ENCODE assay signal across 20 mouse cellular contexts in genomic region chr14:34562393-34562792, GRCm38 (mm10). TPM values are rescaled to one million over a fixed set of nuclear protein-coding genes. Genes with fewer than 3 reads are reported as not detected.
DNase-seq lines count a peak whose midpoint lies in the region; ATAC-seq and TF ChIP-seq lines count a peak whose summit lies in the region.
"Had no signal": no experiment of that assay in that cellular context is flagged by ENCODE, and none has a peak within 500 bp of the region (broad histone marks: within the 10 kb centered on the region; RNA-seq: fewer than 3 reads in every experiment).

No protein-coding gene starts in this region.

- no peak overlapping the region for H3K4me2 ChIP-seq in intestine, postnatal 0 days (replicated peaks; ENCODE audit: low read depth)
- H3K4me2 ChIP-seq in intestine, embryonic 16.5 days (ENCODE audit: low read depth, low read length): no peak overlapping the region
- H3K4me2 ChIP-seq in limb, embryonic 13.5 days (replicated peaks): no peak overlapping the region
- H3K4me2 ChIP-seq: embryonic facial prominence, embryonic 13.5 days; forebrain, embryonic 12.5 days; intestine, embryonic 15.5 days had no signal

- TF ChIP-seq CTCF in gastrocnemius, adult 2 months (IDR thresholded peaks at IDR 0.05): peak; percentile 24
- peak; percentile 46 for TF ChIP-seq CTCF in intestine, postnatal 0 days (IDR thresholded peaks at IDR 0.05; ENCODE audit: low read depth)

- H3K9ac ChIP-seq in intestine, postnatal 0 days (ENCODE audit: low read depth, low read length): no peak overlapping the region
- H3K9ac ChIP-seq in intestine, embryonic 16.5 days (ENCODE audit: low read depth, low read length): no peak overlapping the region
- H3K9ac ChIP-seq in limb, embryonic 13.5 days: no peak overlapping the region
- H3K9ac ChIP-seq: embryonic facial prominence, embryonic 13.5 days; forebrain, embryonic 12.5 days; intestine, embryonic 15.5 days had no signal

- no peaks in the 10 kb centered on the region for H3K27me3 ChIP-seq in intestine, postnatal 0 days (replicated peaks; ENCODE audit: control insufficient read depth, insufficient read depth, low read length)
- H3K27me3 ChIP-seq in intestine, embryonic 16.5 days (replicated peaks; ENCODE audit: control insufficient read depth, insufficient read depth, low read length): no peaks in the 10 kb centered on the region
- no peaks in the 10 kb centered on the region for H3K27me3 ChIP-seq in limb, embryonic 13.5 days
- H3K27me3 ChIP-seq: forebrain, embryonic 12.5 days; intestine, embryonic 15.5 days had no signal

- no peaks in the 10 kb centered on the region for H3K9me3 ChIP-seq in intestine, postnatal 0 days (ENCODE audit: control insufficient read depth)
- H3K9me3 ChIP-seq in intestine, embryonic 16.5 days (ENCODE audit: control insufficient read depth, low read length): no peaks in the 10 kb centered on the region
- no peaks in the 10 kb centered on the region for H3K9me3 ChIP-seq in limb, embryonic 13.5 days
- H3K9me3 ChIP-seq: embryonic facial prominence, embryonic 13.5 days; forebrain, embryonic 12.5 days; intestine, embryonic 15.5 days; midbrain, embryonic 10.5 days had no signal

- H3K4me1 ChIP-seq in intestine, postnatal 0 days (replicated peaks; ENCODE audit: control insufficient read depth, insufficient read depth, low read length): no peaks in the 10 kb centered on the region
- peaks cover 5% of the 10 kb centered on the region for H3K4me1 ChIP-seq in intestine, embryonic 16.5 days (ENCODE audit: control insufficient read depth, insufficient read depth, low read length)
- peaks cover 76% of the 10 kb centered on the region for H3K4me1 ChIP-seq in limb, embryonic 13.5 days
- H3K4me1 ChIP-seq: forebrain, embryonic 12.5 days; midbrain, embryonic 10.5 days had no signal

- intact Hi-C loops in gastrocnemius, adult 2 months (cut with DNase I): no loop called here
- intact Hi-C loops in left cerebral cortex, postnatal 10 days (cut with DNase I): loop anchor here (10.0 kb wide), 1 partner anchor 478 kb away; the partner anchor contains the start of gene Anxa8

- H3K27ac ChIP-seq in gastrocnemius, adult 2 months: peak overlapping the region; percentile 41
- no peak overlapping the region for H3K27ac ChIP-seq in intestine, postnatal 0 days (ENCODE audit: low read depth, low read length)
- no peak overlapping the region for H3K27ac ChIP-seq in intestine, embryonic 16.5 days (ENCODE audit: low read length)
- no peak overlapping the region; the same call in 1 of the 2 replicates for H3K27ac ChIP-seq in limb, embryonic 13.5 days
- H3K27ac ChIP-seq: embryonic facial prominence, embryonic 13.5 days; forebrain, embryonic 12.5 days; intestine, embryonic 15.5 days; midbrain, embryonic 10.5 days had no signal

- no peak for ATAC-seq in intestine, postnatal 0 days
- ATAC-seq in intestine, embryonic 16.5 days: no peak
- ATAC-seq in limb, embryonic 13.5 days (ENCODE audit: low FRiP score, low read depth): peak; percentile 31; the same call in 1 of the 2 replicates
- ATAC-seq in megakaryocyte, adult 5-6 weeks (ENCODE audit: poor library complexity, severe bottlenecking): no peak
- ATAC-seq: intestine, embryonic 15.5 days had no signal

- H3K4me3 ChIP-seq in gastrocnemius, adult 2 months: no peak overlapping the region
- H3K4me3 ChIP-seq in intestine, postnatal 0 days (ENCODE audit: low read depth, low read length): no peak overlapping the region
- no peak overlapping the region for H3K4me3 ChIP-seq in intestine, embryonic 16.5 days (ENCODE audit: low read length)
- H3K4me3 ChIP-seq in limb, embryonic 13.5 days: no peak overlapping the region
- H3K4me3 ChIP-seq: embryonic facial prominence, embryonic 13.5 days; forebrain, embryonic 12.5 days; intestine, embryonic 15.5 days; midbrain, embryonic 10.5 days had no signal

- DNase-seq in gastrocnemius, adult 2 months: no peak
- no peak for DNase-seq in gastrocnemius, adult 8-10 months (ENCODE audit: low spot score in 2 of 2)
- DNase-seq in adipocyte (ENCODE audit: low spot score): peak; percentile 45
- DNase-seq in left cerebral cortex, postnatal 10 days (ENCODE audit: extremely low spot score in 1 of 2, low spot score in 2 of 2): no peak
- DNase-seq: adrenal gland, postnatal 14 days; cerebellum, postnatal 25 days; kidney, postnatal 25 days; lung, postnatal 10 days; thymus, adult 18-20 months had no signal

- H3K36me3 ChIP-seq in intestine, postnatal 0 days (ENCODE audit: control insufficient read depth, insufficient read depth): peaks cover 7% of the 10 kb centered on the region; the same call in 1 of the 2 replicates
- H3K36me3 ChIP-seq in intestine, embryonic 16.5 days (ENCODE audit: control insufficient read depth, insufficient read depth, low read length): no peaks in the 10 kb centered on the region
- H3K36me3 ChIP-seq in limb, embryonic 13.5 days: no peaks in the 10 kb centered on the region
- H3K36me3 ChIP-seq: embryonic facial prominence, embryonic 13.5 days; forebrain, embryonic 12.5 days; intestine, embryonic 15.5 days; midbrain, embryonic 10.5 days had no signal

- 17% methylated on average over 2 of the region's 2 CpGs for WGBS in intestine, postnatal 0 days
- WGBS in intestine, embryonic 16.5 days: 15% methylated on average over 2 of the region's 2 CpGs
- 5% methylated on average over 2 of the region's 2 CpGs for WGBS in limb, embryonic 13.5 days

RNA-seq across cellular contexts. Expression of gene Ldb3, which starts 26.1 kb away (rescaled TPM):
- total RNA-seq in gastrocnemius, adult 2 months (2021): 1,000 to 10,000 TPM; 1,886 to 2,548 TPM
- 1,000 to 10,000 TPM; 1,553 to 2,052 (median 1,838) TPM for total RNA-seq in gastrocnemius, adult 8-10 months (2022)
- 15.2 and 16.2 TPM in 2 replicates for polyA plus RNA-seq in intestine, postnatal 0 days (2015; fragmentation: Nextera tagmentation; extraction: Ambion mirVana)
- 12.8 and 15.7 TPM in 2 replicates for polyA plus RNA-seq in intestine, embryonic 16.5 days (2015; fragmentation: Nextera tagmentation; extraction: Ambion mirVana)
- 8.8 and 9.8 TPM in 2 replicates for polyA plus RNA-seq in limb, embryonic 13.5 days (2015; fragmentation: Nextera tagmentation; extraction: Ambion mirVana)
- total RNA-seq in megakaryocyte, adult 5-6 weeks (2015): not detected in 2 replicates
- total RNA-seq in megakaryocyte, adult 5-6 weeks (2017): not detected in 2 replicates
- total RNA-seq in left cerebral cortex, postnatal 10 days (2021): 1 to 10 TPM; 1.5 to 2.0 TPM

RNA-seq across cellular contexts. Expression of gene Opn4, which starts 37.5 kb away (rescaled TPM):
- total RNA-seq in gastrocnemius, adult 2 months (2021): not detected
- total RNA-seq in gastrocnemius, adult 8-10 months (2022): not detected
- 0.26 and 0.69 TPM in 2 replicates for polyA plus RNA-seq in intestine, postnatal 0 days (2015; fragmentation: Nextera tagmentation; extraction: Ambion mirVana)
- polyA plus RNA-seq in intestine, embryonic 16.5 days (2015; fragmentation: Nextera tagmentation; extraction: Ambion mirVana): 0.34 TPM in 1 of 2 replicates, not detected in the other
- polyA plus RNA-seq in limb, embryonic 13.5 days (2015; fragmentation: Nextera tagmentation; extraction: Ambion mirVana): 0.42 TPM in 1 of 2 replicates, not detected in the other
- not detected in 2 replicates for total RNA-seq in megakaryocyte, adult 5-6 weeks (2015)
- not detected in 2 replicates for total RNA-seq in megakaryocyte, adult 5-6 weeks (2017)
- not detected for total RNA-seq in left cerebral cortex, postnatal 10 days (2021)
- total RNA-seq: adrenal gland, postnatal 14 days; layer of hippocampus, postnatal 14 days; liver, adult 2 months had no signal
- polyA plus RNA-seq: embryonic facial prominence, embryonic 13.5 days; intestine, embryonic 15.5 days; liver, adult 2 months had no signal

RNA-seq across cellular contexts. Expression of gene 9230112D13Rik, which starts 39.8 kb away (rescaled TPM):
- not detected for total RNA-seq in gastrocnemius, adult 2 months (2021)
- total RNA-seq in gastrocnemius, adult 8-10 months (2022): not detected
- polyA plus RNA-seq in intestine, postnatal 0 days (2015; fragmentation: Nextera tagmentation; extraction: Ambion mirVana): not detected in 2 replicates
- not detected in 2 replicates for polyA plus RNA-seq in intestine, embryonic 16.5 days (2015; fragmentation: Nextera tagmentation; extraction: Ambion mirVana)
- not detected in 2 replicates for polyA plus RNA-seq in limb, embryonic 13.5 days (2015; fragmentation: Nextera tagmentation; extraction: Ambion mirVana)
- not detected in 2 replicates for total RNA-seq in megakaryocyte, adult 5-6 weeks (2015)
- total RNA-seq in megakaryocyte, adult 5-6 weeks (2017): not detected in 2 replicates
- not detected for total RNA-seq in left cerebral cortex, postnatal 10 days (2021)
- total RNA-seq: adrenal gland, postnatal 14 days; layer of hippocampus, postnatal 14 days; liver, adult 2 months had no signal
- polyA plus RNA-seq: embryonic facial prominence, embryonic 13.5 days; forebrain, embryonic 12.5 days; heart, embryonic 14.5 days; intestine, embryonic 15.5 days; liver, adult 2 months; midbrain, embryonic 10.5 days had no signal

RNA-seq across cellular contexts. Expression of gene Bmpr1a, which starts 59.3 kb away (rescaled TPM):
- 10 to 100 TPM; 49.4 to 54.1 TPM for total RNA-seq in gastrocnemius, adult 2 months (2021)
- 10 to 100 TPM; 42.9 to 52.0 (median 48.1) TPM for total RNA-seq in gastrocnemius, adult 8-10 months (2022)
- 18.8 and 19.3 TPM in 2 replicates for polyA plus RNA-seq in intestine, postnatal 0 days (2015; fragmentation: Nextera tagmentation; extraction: Ambion mirVana)
- 11.0 and 15.6 TPM in 2 replicates for polyA plus RNA-seq in intestine, embryonic 16.5 days (2015; fragmentation: Nextera tagmentation; extraction: Ambion mirVana)
- 63.1 and 71.3 TPM in 2 replicates for polyA plus RNA-seq in limb, embryonic 13.5 days (2015; fragmentation: Nextera tagmentation; extraction: Ambion mirVana)
- total RNA-seq in megakaryocyte, adult 5-6 weeks (2015): 2.5 and 3.2 TPM in 2 replicates
- 2.3 and 2.6 TPM in 2 replicates for total RNA-seq in megakaryocyte, adult 5-6 weeks (2017)
- 10 to 100 TPM; 34.7 to 37.3 TPM for total RNA-seq in left cerebral cortex, postnatal 10 days (2021)

Comparison
In these comparisons a context has a peak if more than half of its experiments do, and no peak if none do; other contexts are left out.
1. RNA of gene Ldb3, which starts 26.1 kb away (total RNA-seq): 1,886 to 2,548 TPM in gastrocnemius, adult 2 months and 1,553 to 2,052 TPM in gastrocnemius, adult 8-10 months; 1.5 to 2.0 TPM in left cerebral cortex, postnatal 10 days and not detected in megakaryocyte, adult 5-6 weeks; every median in the first group is over 100 times any median in the second.